Mouse (Mus musculus) ES-E14 (cell line): Measurements from ENCODE around the gene 1810013L24Rik.
"Not testable (repeated sequence)": the region's sequence is repeated elsewhere in the genome, so short reads cannot be mapped to it uniquely, and the experiment has no call there.

Experiments
- CHD2 ChIP-seq: IDR thresholded peaks from 2 replicates; pipeline ENCODE4 v1.6.1; 2014; ENCODE audit warnings: mild to moderate bottlenecking, low read depth, low read length, inconsistent platforms
- HCFC1 ChIP-seq: IDR thresholded peaks from 2 replicates; pipeline ENCODE4 v1.6.1; 2012; ENCODE audit warnings: low read length, inconsistent platforms, borderline replicate concordance; ENCODE audit not compliant: insufficient read depth
- MAFK ChIP-seq: IDR thresholded peaks from 2 replicates; pipeline ENCODE4 v1.6.1; 2014; ENCODE audit warnings: mild to moderate bottlenecking, low read depth, low read length, inconsistent platforms; ENCODE audit not compliant: insufficient read depth
- ZC3H11A ChIP-seq: IDR thresholded peaks from 2 replicates; pipeline ENCODE4 v1.6.1; 2012; ENCODE audit warnings: low read depth, mild to moderate bottlenecking, inconsistent platforms, low read length, borderline replicate concordance
- ZNF384 ChIP-seq: IDR thresholded peaks from 2 replicates; pipeline ENCODE4 v1.6.1; 2012; ENCODE audit warnings: low read depth, low read length, inconsistent platforms

DNA sequence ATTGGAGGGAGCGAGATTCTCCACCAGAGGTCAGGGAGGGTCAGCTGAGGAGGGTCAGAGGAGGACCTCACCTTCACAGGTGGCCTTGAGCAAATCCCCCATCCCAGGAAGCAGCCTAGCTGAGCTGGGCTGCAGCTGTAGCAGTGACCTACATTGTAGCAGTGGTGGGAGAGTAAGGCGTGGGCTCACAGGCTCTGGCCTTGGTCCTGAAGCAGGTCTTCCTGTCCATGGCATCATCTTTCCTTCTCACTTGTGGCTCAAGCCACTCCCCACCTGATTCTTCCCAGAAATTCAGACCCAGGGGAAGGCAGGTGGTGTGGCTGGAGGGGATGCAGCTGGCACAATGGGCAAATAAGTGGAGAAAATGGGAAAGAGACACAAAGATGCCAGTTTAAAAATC lies 76.2 kb downstream of the 1810013L24Rik start:
- not testable (repeated sequence) for TF ChIP-seq MAFK, ZNF384, ZC3H11A, CHD2, HCFC1
